Mouse (Mus musculus) liver, adult 2 months (tissue): Measurements from ENCODE around the gene 4930442H23Rik.

Source experiments
- CTCF ChIP-seq: fragments of 200-500 bp; IDR thresholded peaks from 2 replicates; pipeline ENCODE4 v1.5.1; 2011; ENCODE audit warnings: low read depth, low read length, control low read depth
- POLR2A ChIP-seq: fragments of 200-500 bp; IDR thresholded peaks from 2 replicates; pipeline ENCODE4 v1.6.1; 2011; ENCODE audit warnings: low read length, control low read depth; ENCODE audit not compliant: insufficient read depth; ENCODE audit errors: extremely low read depth

- no peak for TF ChIP-seq POLR2A
- peak; percentile 62 for TF ChIP-seq CTCF
Observed at GRCm38 (mm10) chr10:81230438-81231332, 47.0 kb upstream of the 4930442H23Rik start, which contains the start of gene Atcay.
